In the genomic region with DNA sequence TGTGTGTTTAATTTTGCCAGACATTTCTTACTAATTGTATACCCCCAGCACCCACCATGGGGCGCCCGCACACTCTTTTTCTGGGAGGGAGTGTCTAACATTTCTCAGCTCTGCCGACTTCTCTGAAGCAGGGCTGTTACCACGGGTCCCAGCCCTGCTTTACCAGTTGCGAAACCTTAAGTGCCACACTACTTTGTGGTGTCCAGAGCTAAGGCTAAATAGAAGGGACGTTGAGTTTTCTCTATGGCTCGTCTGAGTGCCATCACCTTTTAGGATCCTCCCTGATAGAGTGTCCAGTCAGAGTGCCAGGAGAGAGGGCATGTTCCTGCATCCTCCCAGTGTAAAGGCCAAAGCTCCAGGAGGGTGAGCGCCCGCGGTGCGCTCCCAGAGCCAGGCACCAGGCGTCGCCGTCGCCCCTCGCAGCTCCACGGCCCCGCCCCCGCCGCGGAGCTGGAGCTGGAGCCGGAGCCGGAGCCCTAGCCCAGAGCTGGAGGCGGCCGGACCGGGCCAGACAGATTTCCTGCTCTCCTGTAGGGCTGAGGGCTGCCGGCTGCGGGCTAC, we compare ENCODE assay signal across 8 mouse cellular contexts. TPM values are rescaled to one million over a fixed set of nuclear protein-coding genes. Genes with fewer than 3 reads are reported as not detected.
DNase-seq lines count a peak whose midpoint lies in the region; ATAC-seq and TF ChIP-seq lines count a peak whose summit lies in the region.

A gene (plus strand): TSS at position 141 of the 561 bp plus-strand sequence.

- peak; percentile 50 for DNase-seq in Patski (ENCODE audit: low read depth, low spot score)
- peak; percentile 87 to 91 for DNase-seq in cerebellum, postnatal 14 days
- peak; percentile 73 to 85 for DNase-seq in frontal cortex, postnatal 14 days (ENCODE audit: low spot score in 2 of 2)
- DNase-seq in layer of hippocampus, postnatal 14 days (ENCODE audit: low spot score in 2 of 2), result peak; percentile 87 to 92
- DNase-seq in lung, postnatal 10 days, result peak; percentile 90
- peak; percentile 87 for DNase-seq in ovary, postnatal 14 days (ENCODE audit: low spot score)
- DNase-seq in thymus, postnatal 10 days (ENCODE audit: low spot score in 2 of 2), result peak; percentile 25 to 73

- POLR2A ChIA-PET in Patski (lab: Charles Lee), result interaction anchor here (1.2 to 2.9 kb wide), 2 partner anchors 13 to 84 kb away, joined by 3 to 8 read pairs; no protein-coding TSS in a partner anchor

- peak; percentile 100 for TF ChIP-seq CTCF in Patski (IDR thresholded peaks at IDR 0.05)

- no peaks in the 10 kb centered on the region for H3K36me3 ChIP-seq in hindbrain, embryonic 12.5 days

- in situ Hi-C loops in Patski (cut with MboI; ENCODE audit: low pct_unique_long_range_greater_than_20kb), result loop anchor here (5.0 kb wide), 2 partner anchors 90 to 200 kb away; no protein-coding TSS in a partner anchor

- H3K4me2 ChIP-seq in hindbrain, embryonic 12.5 days (replicated peaks), result peak within 1 kb of the TSS; percentile 95

- H3K4me3 ChIP-seq in hindbrain, embryonic 12.5 days, result peak within 1 kb of the TSS; percentile 62

- H3K27me3 ChIP-seq in Patski, result no peaks in the 10 kb centered on the region
- H3K27me3 ChIP-seq in hindbrain, embryonic 12.5 days, result peaks cover 28% of the 10 kb centered on the region

- ATAC-seq in Patski, result peak; percentile 94
- peak; percentile 94 for ATAC-seq in hindbrain, embryonic 12.5 days (ENCODE audit: low FRiP score)

- H3K9me3 ChIP-seq in hindbrain, embryonic 12.5 days (replicated peaks), result no peaks in the 10 kb centered on the region

- H3K9ac ChIP-seq in hindbrain, embryonic 12.5 days, result peak within 1 kb of the TSS; percentile 79

- 4% methylated on average over 28 of the region's 28 CpGs for WGBS in hindbrain, embryonic 12.5 days

- H3K27ac ChIP-seq in hindbrain, embryonic 12.5 days, result peak within 1 kb of the TSS; percentile 52

- CTCF ChIA-PET in Patski (lab: Charles Lee), result interaction anchor here (0.7 to 5.1 kb wide), 21 partner anchors 9 to 198 kb away, joined by 3 to 53 read pairs (median 8); no protein-coding TSS in a partner anchor

- peaks cover 7% of the 10 kb centered on the region for H3K4me1 ChIP-seq in hindbrain, embryonic 12.5 days

RNA-seq across cellular contexts. Expression of the gene that starts here (rescaled TPM):
- 8.8 TPM for polyA plus RNA-seq in Patski (2021)
- 2.3 and 2.5 TPM in 2 replicates for polyA plus RNA-seq in hindbrain, embryonic 12.5 days (2016; fragmentation: Nextera tagmentation; extraction: Ambion mirVana)
- total RNA-seq in layer of hippocampus, postnatal 14 days (2021), result 10 to 100 TPM; 55.2 to 55.7 TPM

Comparison
In these comparisons a context has a peak if more than half of its experiments do, and no peak if none do; other contexts are left out.
1. Peak in every context shown above with its lines: DNase-seq, ATAC-seq, H3K4me3 ChIP-seq and H3K27ac ChIP-seq.